Mouse (Mus musculus): Measurements from ENCODE around the gene Prickle1.

The Prickle1 gene

DNA sequence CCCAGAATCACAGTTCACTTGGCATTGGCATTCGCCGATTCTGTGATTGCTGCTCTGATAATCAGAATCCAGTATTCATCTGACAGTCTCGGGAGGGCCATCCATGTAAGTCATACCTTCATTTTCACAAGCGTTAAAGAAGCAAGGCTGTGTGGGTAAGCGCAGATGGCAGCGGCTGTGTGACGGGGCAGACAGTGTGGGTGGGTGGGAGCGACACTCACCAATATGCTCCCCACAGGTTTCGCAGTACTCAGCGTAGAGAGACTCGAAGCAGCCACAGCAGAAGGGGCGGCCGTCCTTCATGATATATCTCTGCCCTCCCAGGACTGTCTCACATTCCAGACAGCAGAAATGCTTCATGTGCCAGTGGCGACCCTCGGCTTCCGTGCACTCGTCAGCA is 90.9 kb downstream of the Prickle1 start:
- DNase-seq (ENCODE audit: low spot score) = no peak

GRCm38 (mm10) chr15:93503201-93503745 is 92.4 kb downstream of the Prickle1 start:
- DNase-seq (ENCODE audit: low spot score) = no peak

- DNase-seq (ENCODE audit: low spot score) = no peak
These were observed 93.0 kb downstream of the Prickle1 start for GRCm38 (mm10) chr15:93502703-93503102.

DNA sequence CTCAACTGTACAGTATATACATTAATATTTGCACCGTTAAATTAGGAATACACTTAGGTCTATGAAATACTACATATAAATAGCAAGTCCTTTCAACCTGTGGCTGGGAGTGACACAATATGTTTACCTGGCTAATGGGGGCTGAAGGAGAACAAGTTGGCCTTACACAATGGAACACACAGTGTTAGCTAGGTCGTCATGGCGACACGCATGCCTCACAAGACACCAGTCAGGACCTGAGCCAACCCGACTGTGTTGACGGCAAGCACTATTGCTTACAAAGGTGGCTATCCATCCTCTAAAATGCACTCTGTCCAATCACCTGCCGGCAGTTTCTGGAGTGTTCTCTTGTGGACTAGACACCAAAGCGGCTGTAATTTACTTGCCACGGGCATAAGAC is 95.8 kb downstream of the Prickle1 start:
- no peak for DNase-seq (ENCODE audit: low spot score)

GRCm38 (mm10) chr15:93494700-93495099 is 101.0 kb downstream of the Prickle1 start:
- DNase-seq (ENCODE audit: low spot score) = no peak

GRCm38 (mm10) chr15:93489597-93489996 is 106.1 kb downstream of the Prickle1 start:
- DNase-seq (ENCODE audit: low spot score) = no peak

GRCm38 (mm10) chr15:93486066-93486465 is 109.6 kb downstream of the Prickle1 start:
- no peak for DNase-seq (ENCODE audit: low spot score)

- no peak for DNase-seq (ENCODE audit: low spot score)
These were observed 110.4 kb downstream of the Prickle1 start for GRCm38 (mm10) chr15:93485252-93485651.

DNA sequence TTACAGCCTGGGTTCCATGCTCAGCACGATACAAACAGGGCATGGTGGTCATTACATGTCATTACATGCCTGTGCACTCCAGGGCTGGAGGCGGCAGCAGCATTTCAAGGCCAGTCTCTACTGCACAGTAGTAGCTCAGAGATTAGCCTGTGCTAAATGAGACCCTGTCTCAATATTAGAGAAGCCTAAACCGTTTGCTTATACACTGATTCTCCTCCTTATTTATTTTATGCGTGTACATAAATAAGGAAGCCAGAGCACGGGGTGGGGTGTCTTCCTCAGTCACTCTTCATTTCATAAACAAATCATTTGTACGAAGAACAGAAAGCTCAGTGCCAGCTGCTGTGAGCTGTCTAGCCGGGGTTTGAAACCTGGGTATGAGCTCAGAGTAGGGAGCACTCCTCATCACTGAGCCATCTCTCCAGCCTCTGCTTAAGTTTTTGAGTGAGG is 111.4 kb downstream of the Prickle1 start:
- DNase-seq (ENCODE audit: low spot score) = no peak

DNA sequence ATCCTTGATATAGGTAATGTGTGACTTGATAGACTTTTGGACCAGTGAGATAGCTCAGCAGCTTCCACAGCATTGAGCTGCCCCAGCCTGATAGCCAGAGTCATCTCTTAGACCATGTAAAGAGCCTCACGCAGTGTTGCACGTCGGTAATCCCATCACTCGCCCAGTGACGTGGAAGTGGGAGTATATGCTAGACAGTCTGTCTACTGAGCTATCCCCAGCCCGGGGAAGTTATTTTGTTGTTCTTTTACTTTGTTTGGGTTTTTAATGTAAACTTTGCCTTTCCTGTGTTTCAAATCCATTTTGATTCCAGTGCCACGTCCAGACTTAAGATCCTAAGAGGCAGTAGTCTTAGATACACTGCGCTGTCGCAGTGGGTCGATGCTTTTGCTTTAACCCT is 114.6 kb downstream of the Prickle1 start:
- no peak for DNase-seq (ENCODE audit: low spot score)

DNA sequence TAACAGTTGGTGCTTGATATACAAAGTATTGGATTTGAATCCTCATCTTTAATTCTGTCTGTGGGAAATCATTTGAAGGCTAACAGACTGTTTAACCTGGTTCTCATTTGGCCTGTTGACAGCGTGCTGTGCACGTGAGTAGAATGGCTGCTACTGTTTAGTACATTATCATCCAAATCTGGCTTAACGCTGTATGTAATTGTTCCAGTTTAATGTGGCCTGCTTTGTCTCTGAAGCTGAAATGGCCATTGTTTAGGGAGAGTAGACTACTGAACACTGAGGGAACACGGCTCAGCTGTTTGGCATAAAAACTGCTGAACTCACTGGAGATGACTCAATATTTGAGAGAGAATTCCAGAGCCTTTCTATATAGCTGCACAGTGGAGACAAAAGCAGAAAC is 116.2 kb downstream of the Prickle1 start:
- DNase-seq (ENCODE audit: low spot score) = no peak

- no peak for DNase-seq (ENCODE audit: low spot score)
These were observed 117.0 kb downstream of the Prickle1 start for GRCm38 (mm10) chr15:93478676-93479075.

GRCm38 (mm10) chr15:93477729-93478128 is 118.0 kb downstream of the Prickle1 start:
- no peak for DNase-seq (ENCODE audit: low spot score)

DNA sequence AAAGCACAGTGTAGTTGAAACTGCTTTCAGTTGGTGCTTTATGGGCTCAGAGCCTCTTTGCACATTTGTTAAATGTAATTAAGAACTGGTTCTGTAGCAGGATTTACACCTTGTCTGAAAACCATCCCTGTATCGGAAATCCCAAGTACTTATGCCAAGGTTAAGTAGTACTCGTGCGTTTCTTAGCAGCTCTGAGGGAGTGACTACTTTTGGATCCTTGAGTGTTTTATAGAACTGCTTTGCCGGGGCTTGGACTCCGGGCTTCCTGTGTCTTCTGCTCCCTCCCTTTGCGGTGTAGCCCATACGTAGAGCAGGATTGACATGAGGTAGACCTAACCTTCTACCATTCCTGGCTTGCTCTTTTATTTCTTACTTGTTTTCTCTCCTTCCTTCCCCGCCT is 120.0 kb downstream of the Prickle1 start:
- no peak for DNase-seq (ENCODE audit: low spot score)

- no peak for DNase-seq (ENCODE audit: low spot score)
These were observed 121.4 kb downstream of the Prickle1 start for GRCm38 (mm10) chr15:93474277-93474676.

DNA sequence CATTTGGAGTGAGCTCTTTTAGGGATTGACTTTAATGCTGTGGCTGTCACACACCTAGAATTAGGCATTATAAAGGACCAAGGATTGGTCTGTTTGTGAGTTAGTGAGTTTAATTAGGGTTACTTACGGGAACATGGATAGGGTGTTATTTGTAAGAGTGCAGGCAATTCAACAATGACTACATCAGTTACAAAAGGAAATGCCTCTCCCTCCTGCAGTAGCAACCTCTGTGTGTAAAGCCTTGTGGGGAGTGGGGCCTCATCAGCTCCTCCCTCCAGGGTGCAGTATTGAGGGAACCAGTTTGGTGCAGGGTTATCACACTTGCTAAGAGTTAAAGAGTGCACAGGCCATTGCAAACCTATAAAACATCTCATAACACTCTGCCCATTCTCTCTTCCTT is 123.6 kb downstream of the Prickle1 start:
- no peak for DNase-seq (ENCODE audit: low spot score)

DNA sequence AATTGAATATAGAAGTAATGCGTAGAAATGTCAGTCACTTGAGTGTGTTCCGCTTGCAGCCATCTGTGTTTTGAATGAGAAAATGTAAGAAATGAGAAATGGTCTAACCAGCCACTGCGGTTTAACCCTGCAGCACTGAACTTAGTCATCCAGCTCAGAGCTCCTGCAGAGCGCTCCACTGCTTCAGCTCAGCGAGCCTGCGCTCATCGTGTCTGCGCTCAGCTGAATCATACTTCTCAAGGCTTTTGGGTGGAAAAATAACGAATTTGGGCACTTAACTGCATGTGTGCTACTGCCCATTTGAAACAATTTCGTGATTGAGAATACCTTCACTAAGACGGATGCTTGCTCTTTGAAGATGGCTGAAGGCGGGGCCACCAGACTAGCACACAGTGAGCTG is 124.0 kb downstream of the Prickle1 start:
- no peak for DNase-seq (ENCODE audit: low spot score)

DNA sequence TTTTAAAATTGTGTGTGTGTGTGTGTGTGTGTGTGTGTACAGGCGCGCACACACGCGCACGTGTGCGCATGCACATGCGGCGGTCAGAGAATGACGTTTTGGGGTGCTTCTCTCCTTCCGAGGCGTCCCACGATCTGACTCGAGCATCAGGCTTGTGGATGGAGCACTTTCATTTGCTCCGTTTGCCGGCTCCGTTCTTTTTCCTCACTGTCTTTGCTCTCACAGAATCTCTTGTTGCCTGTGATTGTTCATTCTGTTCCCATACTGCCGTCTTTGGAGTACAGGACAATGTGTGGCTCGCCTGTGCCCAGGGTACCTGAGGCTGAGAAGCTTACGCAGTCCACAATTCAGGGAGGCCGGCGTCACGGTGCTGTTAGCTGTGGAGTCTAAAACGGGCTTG is 134.6 kb downstream of the Prickle1 start:
- no peak for DNase-seq (ENCODE audit: low spot score)

GRCm38 (mm10) chr15:93459422-93459821 is 136.3 kb downstream of the Prickle1 start:
- DNase-seq (ENCODE audit: low spot score) = no peak

GRCm38 (mm10) chr15:93456005-93456404 is 139.7 kb downstream of the Prickle1 start:
- no peak for DNase-seq (ENCODE audit: low spot score)

GRCm38 (mm10) chr15:93453296-93453695 is 142.4 kb downstream of the Prickle1 start:
- no peak for DNase-seq (ENCODE audit: low spot score)

Measured in ovary, postnatal 10 days (tissue).